Mouse (Mus musculus) testis, adult 2 months (tissue): Measurements from ENCODE around the gene Cd109. TPM values are rescaled to one million over a fixed set of nuclear protein-coding genes. Genes with fewer than 3 reads are reported as not detected.

ENCODE experiments used
- H3K27ac ChIP-seq: fragments of 200-500 bp; 2 replicates; pipeline ENCODE4 v1.5.1; 2012; ENCODE audit warnings: low read depth, low read length; ENCODE audit not compliant: control insufficient read depth, insufficient read depth
- H3K27me3 ChIP-seq: fragments of 200-500 bp; 2 replicates; pipeline ENCODE4 v1.6.1; 2012; ENCODE audit warnings: mild to moderate bottlenecking, low read length, moderate library complexity; ENCODE audit not compliant: control insufficient read depth, insufficient read depth
- H3K36me3 ChIP-seq: fragments of 200-500 bp; 2 replicates; pipeline ENCODE4 v1.6.1; 2012; ENCODE audit warnings: mild to moderate bottlenecking, low read length; ENCODE audit not compliant: control insufficient read depth, insufficient read depth
- H3K4me1 ChIP-seq: fragments of 200-500 bp; 2 replicates; pipeline ENCODE4 v1.6.1; 2012; ENCODE audit warnings: low read length; ENCODE audit not compliant: control insufficient read depth, insufficient read depth
- H3K4me3 ChIP-seq: fragments of 200-500 bp; 2 replicates; pipeline ENCODE4 v1.5.1; 2012; ENCODE audit warnings: low read depth, mild to moderate bottlenecking, low read length, moderate library complexity, mixed read lengths; ENCODE audit not compliant: control insufficient read depth
- CTCF ChIP-seq: fragments of 200-500 bp; IDR thresholded peaks from 2 replicates; pipeline ENCODE4 v1.5.1; 2012; ENCODE audit warnings: low read depth, mild to moderate bottlenecking, inconsistent platforms, low read length, moderate library complexity; ENCODE audit not compliant: control insufficient read depth, insufficient read depth, insufficient replicate concordance
- POLR2A ChIP-seq: fragments of 200-500 bp; IDR thresholded peaks from 2 replicates; pipeline ENCODE4 v1.6.1; 2012; ENCODE audit warnings: low read depth, mild to moderate bottlenecking, inconsistent platforms, low read length, moderate library complexity; ENCODE audit not compliant: control insufficient read depth
- polyA plus RNA-seq: library from polyadenylated mRNA; depleted of rRNA; stranded (reverse); fragments of >200 nt; gene quantifications from 2 replicates; pipeline ENCODE4 v1.2.3, GENCODE M21; 2012; rRNA removed

Gene Cd109
- polyA plus RNA-seq, 1 experiment = 7.6 TPM

- no peaks in the 10 kb centered on the region for H3K4me1 ChIP-seq
- no peak overlapping the region for H3K4me3 ChIP-seq
- no peaks in the 10 kb centered on the region for H3K36me3 ChIP-seq
- H3K27ac ChIP-seq = no peak overlapping the region
- no peaks in the 10 kb centered on the region for H3K27me3 ChIP-seq
- TF ChIP-seq POLR2A = no peak
Observed at GRCm38 (mm10) chr9:78731931-78732330, 116.6 kb downstream of the Cd109 start.

- H3K27ac ChIP-seq = no peak overlapping the region
- no peaks in the 10 kb centered on the region for H3K36me3 ChIP-seq
- H3K4me3 ChIP-seq = no peak overlapping the region
- H3K4me1 ChIP-seq = no peaks in the 10 kb centered on the region
- H3K27me3 ChIP-seq = no peaks in the 10 kb centered on the region
- no peak for TF ChIP-seq CTCF
- no peak for TF ChIP-seq POLR2A
Observed at GRCm38 (mm10) chr9:78735519-78735918, 120.2 kb downstream of the Cd109 start.

GRCm38 (mm10) chr9:78742012-78742411 lies 126.7 kb downstream of the Cd109 start:
- Histone ChIP-seq H3K4me1 (no peaks in the 10 kb centered on the region), H3K4me3 (no peak overlapping the region), H3K36me3 (no peaks in the 10 kb centered on the region), H3K27me3 (no peaks in the 10 kb centered on the region), H3K27ac (no peak overlapping the region)
- TF ChIP-seq CTCF (no peak), POLR2A (no peak)

GRCm38 (mm10) chr9:78750246-78750645 lies 134.9 kb downstream of the Cd109 start:
- no peaks in the 10 kb centered on the region for H3K36me3 ChIP-seq
- no peak for TF ChIP-seq POLR2A
- H3K27me3 ChIP-seq = no peaks in the 10 kb centered on the region
- no peak overlapping the region for H3K4me3 ChIP-seq
- H3K4me1 ChIP-seq = no peaks in the 10 kb centered on the region
- H3K27ac ChIP-seq = no peak overlapping the region

Other genes starting within 250 kb of the Cd109 start
- 0.47 and 1.2 TPM in 2 replicates for gene Dppa5a, start 247.4 kb upstream of the Cd109 start, polyA plus RNA-seq
- not detected in 2 replicates for gene Ooep, start 236.8 kb upstream of the Cd109 start, polyA plus RNA-seq
- gene Ddx43, start 219.8 kb upstream of the Cd109 start, polyA plus RNA-seq = 3.0 and 4.0 TPM in 2 replicates
- gene Cgas, start 172.3 kb upstream of the Cd109 start, polyA plus RNA-seq = 0.09 and 0.10 TPM in 2 replicates
- 11.5 and 12.3 TPM in 2 replicates for gene Mto1, start 167.3 kb upstream of the Cd109 start, polyA plus RNA-seq
- gene Gm17324, start 166.8 kb upstream of the Cd109 start, polyA plus RNA-seq = 3.4 and 3.7 TPM in 2 replicates
- 2,003 and 2,102 TPM in 2 replicates for gene Eef1a1, start 126.4 kb upstream of the Cd109 start, polyA plus RNA-seq
- 1.9 and 2.2 TPM in 2 replicates for gene Slc17a5, start 27.5 kb upstream of the Cd109 start, polyA plus RNA-seq